Mouse (Mus musculus): ENCODE data around the gene Slc25a12.
"Not testable (repeated sequence)": the region's sequence is repeated elsewhere in the genome, so short reads cannot be mapped to it uniquely, and the experiment has no call there.

The Slc25a12 gene

GRCm38 (mm10) chr2:71367125-71367880, at the start of gene Slc25a12:
Slc25a12 (minus strand) TSS chr2:71367749.
- DNase-seq (ENCODE audit: low read depth, low spot score): no peak

GRCm38 (mm10) chr2:71405613-71406012, 38.1 kb upstream of the Slc25a12 start:
- DNase-seq (ENCODE audit: low read depth, low spot score): no peak

GRCm38 (mm10) chr2:71389864-71390263, 22.3 kb upstream of the Slc25a12 start:
- DNase-seq (ENCODE audit: low read depth, low spot score): no peak

- DNase-seq (ENCODE audit: low read depth, low spot score): peak; percentile 93
Measured at GRCm38 (mm10) chr2:71388951-71389763, 21.6 kb upstream of the Slc25a12 start, which contains the start of gene Hat1. Hat1 (plus strand) TSS chr2:71388958.

- DNase-seq (ENCODE audit: low read depth, low spot score): no peak
Measured at GRCm38 (mm10) chr2:71387766-71388165, 20.2 kb upstream of the Slc25a12 start.

- DNase-seq (ENCODE audit: low read depth, low spot score): no peak
Measured at GRCm38 (mm10) chr2:71383890-71384289, 16.3 kb upstream of the Slc25a12 start.

GRCm38 (mm10) chr2:71381962-71382361, 14.4 kb upstream of the Slc25a12 start:
- DNase-seq (ENCODE audit: low read depth, low spot score): no peak

GRCm38 (mm10) chr2:71377426-71377825, 9.9 kb upstream of the Slc25a12 start:
- no peak for DNase-seq (ENCODE audit: low read depth, low spot score)

GRCm38 (mm10) chr2:71376433-71376906, 8.9 kb upstream of the Slc25a12 start:
- no peak for DNase-seq (ENCODE audit: low read depth, low spot score)

GRCm38 (mm10) chr2:71374275-71375155, 7.0 kb upstream of the Slc25a12 start:
- DNase-seq (ENCODE audit: low read depth, low spot score): no peak

GRCm38 (mm10) chr2:71372261-71372660, 4.7 kb upstream of the Slc25a12 start:
- not testable (repeated sequence) for DNase-seq (ENCODE audit: low read depth, low spot score)

- DNase-seq (ENCODE audit: low read depth, low spot score): peak; percentile 86
Measured at GRCm38 (mm10) chr2:71371790-71372189, 4.2 kb upstream of the Slc25a12 start.

GRCm38 (mm10) chr2:71368086-71368485, 537 bp upstream of the Slc25a12 start:
- DNase-seq (ENCODE audit: low read depth, low spot score): no peak

- DNase-seq (ENCODE audit: low read depth, low spot score): no peak
Measured at GRCm38 (mm10) chr2:71366618-71367124, 878 bp downstream of the Slc25a12 start.

- no peak for DNase-seq (ENCODE audit: low read depth, low spot score)
Measured at GRCm38 (mm10) chr2:71360192-71360591, 7.4 kb downstream of the Slc25a12 start.

GRCm38 (mm10) chr2:71358347-71358746, 9.2 kb downstream of the Slc25a12 start:
- no peak for DNase-seq (ENCODE audit: low read depth, low spot score)

GRCm38 (mm10) chr2:71354055-71354425, 13.5 kb downstream of the Slc25a12 start:
- DNase-seq (ENCODE audit: low read depth, low spot score): no peak

GRCm38 (mm10) chr2:71353306-71354054, 14.1 kb downstream of the Slc25a12 start:
- no peak for DNase-seq (ENCODE audit: low read depth, low spot score)

GRCm38 (mm10) chr2:71351727-71351987, 15.9 kb downstream of the Slc25a12 start:
- no peak for DNase-seq (ENCODE audit: low read depth, low spot score)

GRCm38 (mm10) chr2:71350904-71351726, 16.4 kb downstream of the Slc25a12 start:
- no peak for DNase-seq (ENCODE audit: low read depth, low spot score)

Measured in telencephalon, adult 2 months (tissue).